Mouse (Mus musculus) gastrocnemius, adult 18-20 months (tissue): ENCODE results near the gene Atp8b4. TPM values are rescaled to one million over a fixed set of nuclear protein-coding genes. Genes with fewer than 3 reads are reported as not detected.
"Not testable (repeated sequence)": the region's sequence is repeated elsewhere in the genome, so short reads cannot be mapped to it uniquely, and the experiment has no call there.

Experiments
- DNase-seq: peaks from one replicate; pipeline ENCODE4 v3.0.0; 2021; ENCODE audit warnings: low spot score
- long read RNA-seq, 2 experiments: library from polyadenylated mRNA; stranded (forward); transcript quantifications; one replicate each; pipeline ENCODE4 v2.0.0; 2021
- total RNA-seq, 2 experiments: library from RNA; stranded (reverse); gene quantifications; 2 replicates each; pipeline ENCODE4 v1.2.3; 2021

Atp8b4 gene
- total RNA-seq = under 1 TPM; 0.11 to 0.17 TPM
- long read RNA-seq, experiment 1, partial matches to known transcripts = 0 of 1 reads
- long read RNA-seq, experiment 1, other reads (novel, unspliced or antisense) = 1 of 1 reads
- long read RNA-seq, experiment 2 = 0 reads

DNA sequence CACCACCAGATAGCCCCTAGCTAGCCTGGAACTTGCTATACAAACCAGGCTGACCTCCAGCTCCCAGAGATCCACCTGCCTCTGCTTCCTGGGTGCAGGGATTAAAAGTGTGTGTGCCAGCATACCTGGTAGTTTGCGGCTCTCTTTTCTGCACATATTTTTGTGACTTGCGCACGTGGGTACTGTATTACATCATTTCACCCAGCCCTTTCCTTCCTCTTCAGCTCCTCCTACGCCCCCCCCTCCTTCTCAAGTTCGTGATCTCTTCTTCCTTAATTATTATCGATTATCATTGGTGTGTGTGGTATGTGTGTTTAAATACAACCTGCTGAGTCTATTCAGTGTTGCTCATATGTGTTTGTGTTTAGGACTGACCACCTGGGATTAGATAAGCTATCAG is at the start of gene Atp8b4:
Gene Atp8b4 (minus strand): TSS at position 154 of the 400 bp plus-strand sequence.
- no peak for DNase-seq

DNA sequence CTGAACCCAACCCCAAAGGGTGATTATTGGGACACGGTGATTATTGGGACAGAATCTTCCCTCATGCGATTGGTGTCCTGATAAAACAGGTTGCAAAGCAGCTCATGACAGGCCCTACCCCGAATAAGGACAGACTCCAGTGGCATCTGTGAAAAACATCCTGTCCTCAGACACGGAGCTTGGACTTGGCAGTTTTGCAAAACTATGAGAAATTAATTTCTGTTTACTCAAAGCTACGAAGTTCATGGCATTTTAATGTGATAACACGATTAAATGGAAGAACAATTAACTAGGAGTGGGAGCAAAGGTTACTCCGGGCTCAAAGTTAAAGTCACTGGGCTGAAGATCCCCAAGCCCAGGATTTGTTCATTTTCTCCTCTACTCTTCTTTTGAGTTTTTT is 49.2 kb upstream of the Atp8b4 start:
- no peak for DNase-seq

DNA sequence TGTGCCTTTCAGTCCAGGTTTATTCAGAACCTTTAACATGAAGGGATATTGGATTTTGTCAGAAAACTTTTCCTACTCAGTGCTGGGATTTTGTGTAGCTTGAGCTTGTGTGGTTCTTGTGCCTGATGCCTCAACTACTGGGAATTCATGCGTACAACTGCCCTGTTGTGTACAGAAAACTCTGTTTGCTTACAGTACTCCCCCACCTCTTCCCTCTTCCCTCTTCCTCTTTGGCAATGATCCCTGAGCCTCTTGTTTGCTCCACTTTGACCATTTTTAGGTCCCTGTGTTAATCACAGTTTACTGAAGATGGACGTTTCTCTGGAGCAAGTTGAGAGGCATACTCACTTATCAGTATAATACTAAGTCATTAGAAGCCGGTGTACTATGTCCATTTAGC is 45.9 kb upstream of the Atp8b4 start:
- DNase-seq = no peak

DNA sequence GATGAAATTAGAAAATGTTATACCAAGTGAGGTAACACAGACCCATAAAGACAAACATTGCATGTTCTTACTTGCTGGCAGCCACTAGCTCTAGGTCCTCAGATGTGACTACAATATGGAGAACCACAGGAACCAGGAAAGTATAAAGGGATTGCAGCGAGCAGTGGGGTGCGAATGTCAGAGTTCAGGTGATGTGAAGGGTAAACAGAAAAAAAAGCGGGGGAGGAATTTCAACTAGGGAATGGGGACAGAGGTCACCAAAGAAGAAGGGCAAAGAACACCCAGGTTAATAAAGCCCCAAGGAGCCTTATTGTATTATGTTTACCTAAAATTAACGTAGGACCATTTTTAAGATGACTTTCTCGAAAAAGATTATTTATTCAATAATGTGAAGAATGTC is 44.8 kb upstream of the Atp8b4 start:
- no peak for DNase-seq

DNA sequence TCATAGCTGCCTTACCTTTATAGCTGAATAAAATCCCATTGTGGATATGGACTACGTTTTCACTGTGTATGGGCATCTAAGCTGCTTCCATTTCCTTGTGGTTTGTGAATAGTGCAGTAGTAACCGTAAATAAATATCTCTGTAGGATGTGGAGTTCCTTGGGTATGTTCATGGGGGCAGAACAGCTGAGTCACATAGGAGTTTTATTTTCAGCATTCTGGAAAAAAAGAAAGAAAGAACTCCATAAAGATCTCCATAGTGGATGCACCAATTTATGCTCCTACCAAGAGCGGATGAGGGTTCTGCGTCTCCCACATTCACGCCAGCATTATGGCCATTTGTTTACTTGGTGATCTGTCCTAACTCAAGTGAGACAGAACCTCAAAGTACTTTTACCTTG is 41.7 kb upstream of the Atp8b4 start:
- no peak for DNase-seq

DNA sequence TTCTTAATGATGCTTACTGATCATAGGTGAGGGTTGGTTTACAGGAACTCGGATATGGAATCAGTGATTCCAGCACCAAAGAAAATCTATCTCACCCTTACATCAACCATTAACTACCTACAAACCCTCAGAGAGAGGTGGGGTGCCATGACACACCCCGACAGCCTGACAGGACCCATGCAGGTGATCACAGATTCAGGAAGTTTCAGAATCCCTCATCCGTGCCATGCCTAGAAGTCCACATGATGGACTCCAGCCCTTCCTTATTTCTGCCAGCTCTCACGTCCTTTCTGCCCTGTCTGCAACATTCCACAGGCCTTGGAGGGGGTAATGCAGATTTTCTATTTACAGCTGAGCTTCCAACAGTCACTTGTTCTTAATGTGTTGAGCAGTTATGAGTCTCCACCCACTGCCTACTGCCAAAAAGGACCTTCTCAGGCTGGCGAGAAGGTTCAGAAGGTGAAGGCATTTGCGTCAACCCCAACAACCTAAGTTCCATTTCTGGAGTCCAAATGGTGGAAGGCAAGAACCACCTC is 40.0 kb upstream of the Atp8b4 start:
- DNase-seq = no peak

DNA sequence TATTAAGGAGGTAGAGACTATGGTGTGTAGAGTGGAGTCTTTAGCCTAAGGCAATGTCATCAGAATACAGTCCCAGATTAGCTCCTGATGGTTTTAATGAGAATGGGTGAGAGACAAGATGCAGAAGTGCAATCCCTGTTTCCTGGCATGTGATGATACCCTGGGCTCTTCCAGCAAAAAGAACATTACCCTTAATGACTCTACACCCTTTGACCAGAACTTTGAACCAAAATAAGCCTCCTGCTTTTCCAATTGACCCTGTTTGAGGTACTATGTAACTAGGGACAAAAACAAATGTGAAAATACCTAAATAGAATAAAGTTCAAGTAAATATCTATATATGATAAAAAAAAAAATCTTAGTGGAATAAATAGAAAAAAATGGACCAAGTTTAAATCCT is 37.2 kb upstream of the Atp8b4 start:
- DNase-seq = no peak

DNA sequence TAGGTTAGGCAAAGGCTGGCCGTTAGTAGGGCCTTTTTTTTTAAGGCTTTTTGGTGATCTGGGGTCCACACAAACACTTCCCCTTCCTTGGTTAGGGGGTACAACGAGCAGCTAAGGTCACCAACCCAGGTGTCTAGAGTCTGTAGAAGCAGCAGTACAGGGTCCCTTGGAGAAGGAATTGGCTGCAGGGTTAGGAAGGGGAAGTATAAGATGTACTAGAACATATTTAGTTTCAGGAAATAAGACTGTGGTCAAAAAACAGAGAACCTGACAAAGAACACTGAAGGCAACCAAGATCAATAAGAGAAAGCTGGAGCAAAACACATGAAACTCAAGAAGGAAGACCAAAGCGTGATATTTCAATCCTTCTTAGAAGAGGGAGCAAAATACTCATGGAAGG is 30.1 kb upstream of the Atp8b4 start:
- DNase-seq = no peak

DNA sequence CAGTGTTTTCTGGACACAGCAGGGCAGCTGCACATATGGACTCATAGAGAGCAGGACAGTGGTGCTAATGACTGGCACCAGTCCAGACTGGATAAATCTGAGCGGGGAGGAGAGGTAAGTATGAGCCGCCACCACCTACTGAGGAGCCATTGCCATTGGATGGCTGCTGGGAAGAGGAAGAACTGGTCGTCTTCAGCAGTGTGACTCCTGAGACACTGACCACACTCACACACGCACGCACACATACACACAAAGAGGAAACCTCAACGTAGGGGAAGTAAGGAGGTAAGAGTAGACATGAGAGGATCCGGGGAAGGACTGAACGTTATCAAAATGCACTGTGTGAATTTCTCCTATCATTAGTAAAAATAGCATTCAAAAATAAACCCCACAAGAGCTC is 27.0 kb upstream of the Atp8b4 start:
- DNase-seq = no peak

DNA sequence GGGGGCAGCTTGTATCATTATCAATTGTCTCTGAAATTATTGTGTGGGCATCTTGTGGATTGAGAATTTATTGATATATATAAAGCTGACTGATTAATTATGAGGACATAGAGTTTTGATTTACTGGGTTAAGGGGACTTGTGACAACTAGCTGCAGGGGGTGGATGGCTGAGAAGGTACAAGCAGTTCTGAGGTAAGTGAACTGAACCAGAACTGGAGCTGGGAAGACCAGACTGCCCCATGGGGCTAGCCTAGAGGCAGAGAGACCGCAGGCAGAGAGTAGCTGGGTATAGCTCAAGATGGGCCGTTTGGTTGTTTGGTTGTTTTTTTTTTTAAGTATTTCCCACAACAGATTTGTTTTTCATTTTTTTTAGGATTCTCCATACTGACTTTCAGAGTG is 23.8 kb upstream of the Atp8b4 start:
- no peak for DNase-seq

DNA sequence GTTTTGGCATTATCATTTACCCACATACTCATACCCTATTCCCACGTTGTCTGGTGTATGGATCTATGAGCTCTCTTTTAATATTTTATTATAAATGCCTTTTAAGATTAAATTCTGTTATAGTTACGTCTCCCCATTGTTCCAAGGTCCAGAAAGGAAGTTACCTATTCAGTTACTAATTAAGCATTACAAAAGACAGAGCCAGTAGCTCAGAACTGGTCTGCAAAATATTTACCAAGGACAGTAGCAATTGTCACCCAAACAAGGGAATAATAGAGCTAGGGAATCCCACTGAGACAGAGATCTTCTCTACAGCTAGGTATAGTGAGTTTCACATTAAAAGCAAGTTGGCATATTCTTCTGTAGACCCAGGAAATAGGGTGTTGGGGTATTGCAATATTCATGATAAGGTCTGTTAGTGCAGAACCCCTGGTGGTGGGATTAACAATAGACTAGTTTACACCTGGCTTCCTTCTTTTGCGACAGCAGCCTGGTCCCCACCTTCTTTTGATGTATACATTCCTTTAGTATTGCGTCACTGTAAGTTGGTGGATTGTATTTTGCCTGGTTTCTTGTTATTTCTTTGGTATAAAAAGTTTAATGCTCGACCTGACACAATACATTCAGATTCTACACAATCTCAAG is 22.7 kb upstream of the Atp8b4 start:
- not testable (repeated sequence) for DNase-seq

DNA sequence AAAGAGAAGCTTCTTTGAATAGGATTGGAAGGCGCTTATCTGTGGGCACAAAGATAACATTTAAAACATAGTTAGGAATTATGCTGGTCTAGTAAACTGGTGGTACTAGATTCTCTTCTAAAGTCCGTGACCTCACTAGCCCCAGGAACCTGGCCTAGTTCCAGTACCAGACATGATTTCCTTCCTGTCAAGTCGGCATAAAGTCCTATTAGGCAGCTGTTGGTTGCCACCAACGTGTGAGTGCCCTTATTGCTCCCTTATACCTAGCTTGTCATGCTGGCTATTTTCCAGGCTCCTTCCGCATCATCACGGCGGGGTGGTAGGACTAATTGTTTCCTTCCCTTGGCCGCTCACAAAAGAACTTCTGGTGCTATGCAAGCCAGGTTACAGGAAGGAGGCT is 21.6 kb upstream of the Atp8b4 start:
- DNase-seq = no peak

DNA sequence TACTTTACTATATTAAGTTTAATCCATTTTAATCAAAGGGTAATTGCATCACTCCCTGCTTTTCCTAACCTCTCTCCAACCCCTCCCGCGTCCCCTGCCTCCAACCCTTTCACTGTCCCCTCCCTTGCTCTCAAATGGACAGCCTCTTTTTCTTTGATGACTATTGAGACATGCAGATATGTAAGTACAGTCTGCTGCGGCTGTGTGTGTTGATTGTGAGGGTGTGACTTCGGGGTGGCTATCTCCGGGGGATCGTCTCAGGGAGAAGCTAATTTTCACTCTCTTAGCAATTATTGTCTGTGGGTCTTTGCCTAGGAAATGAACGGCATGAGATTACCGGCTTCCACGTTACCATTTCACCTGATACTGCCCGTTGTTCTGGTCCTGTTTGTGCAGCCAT is 21.0 kb upstream of the Atp8b4 start:
- DNase-seq = no peak

DNA sequence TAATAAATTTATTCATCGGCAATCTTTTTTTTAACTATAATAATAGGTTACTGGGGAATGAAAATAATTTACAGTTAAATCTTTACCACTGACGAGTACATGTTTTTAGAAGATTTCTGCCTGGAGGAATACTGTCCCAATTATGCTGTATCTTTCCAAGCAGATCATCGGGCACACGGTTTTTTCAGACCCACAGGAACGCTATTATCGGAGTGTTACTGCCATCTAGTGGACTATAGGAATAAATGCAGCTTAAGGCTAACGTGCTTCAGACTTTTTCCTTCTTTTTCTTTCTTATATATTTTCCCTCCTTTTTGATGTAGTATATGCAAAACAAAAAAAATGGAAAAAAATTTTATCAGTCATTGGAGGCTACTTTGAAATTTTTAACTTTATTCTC is 20.4 kb upstream of the Atp8b4 start:
- DNase-seq = peak; percentile 24

DNA sequence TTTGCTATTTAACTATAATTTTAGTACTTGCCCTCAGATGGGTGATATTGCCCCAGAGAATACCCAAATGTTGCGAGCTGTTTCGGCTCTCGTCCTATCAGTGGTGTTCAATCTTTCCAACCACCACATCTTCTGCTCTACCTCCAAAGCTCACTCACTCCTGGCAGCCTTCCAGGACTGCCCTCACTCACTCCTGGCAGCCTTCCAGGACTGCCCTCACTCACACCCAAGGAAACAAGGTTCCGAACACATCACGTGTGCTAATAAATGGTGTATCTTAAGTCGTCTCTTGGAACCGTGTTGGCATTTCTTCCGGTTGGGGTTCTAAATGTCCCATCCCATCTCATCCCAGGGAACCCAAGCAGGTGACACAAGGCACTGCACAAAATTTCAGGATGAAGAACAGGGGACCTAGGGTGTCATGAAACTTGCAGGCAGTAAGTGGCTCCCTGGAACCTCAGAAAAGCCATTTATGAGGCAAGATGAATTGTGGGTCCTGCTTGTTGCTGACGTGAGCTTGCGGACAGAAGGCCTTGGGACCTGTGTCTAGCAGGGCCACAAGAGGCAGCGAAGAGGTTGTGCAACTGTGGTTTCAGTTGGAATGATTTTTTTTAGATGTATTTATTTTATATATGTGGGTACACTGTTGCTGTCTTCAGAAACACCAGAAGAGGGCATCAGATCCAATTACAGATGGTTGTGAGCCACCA is 19.6 kb upstream of the Atp8b4 start:
- DNase-seq = no peak

DNA sequence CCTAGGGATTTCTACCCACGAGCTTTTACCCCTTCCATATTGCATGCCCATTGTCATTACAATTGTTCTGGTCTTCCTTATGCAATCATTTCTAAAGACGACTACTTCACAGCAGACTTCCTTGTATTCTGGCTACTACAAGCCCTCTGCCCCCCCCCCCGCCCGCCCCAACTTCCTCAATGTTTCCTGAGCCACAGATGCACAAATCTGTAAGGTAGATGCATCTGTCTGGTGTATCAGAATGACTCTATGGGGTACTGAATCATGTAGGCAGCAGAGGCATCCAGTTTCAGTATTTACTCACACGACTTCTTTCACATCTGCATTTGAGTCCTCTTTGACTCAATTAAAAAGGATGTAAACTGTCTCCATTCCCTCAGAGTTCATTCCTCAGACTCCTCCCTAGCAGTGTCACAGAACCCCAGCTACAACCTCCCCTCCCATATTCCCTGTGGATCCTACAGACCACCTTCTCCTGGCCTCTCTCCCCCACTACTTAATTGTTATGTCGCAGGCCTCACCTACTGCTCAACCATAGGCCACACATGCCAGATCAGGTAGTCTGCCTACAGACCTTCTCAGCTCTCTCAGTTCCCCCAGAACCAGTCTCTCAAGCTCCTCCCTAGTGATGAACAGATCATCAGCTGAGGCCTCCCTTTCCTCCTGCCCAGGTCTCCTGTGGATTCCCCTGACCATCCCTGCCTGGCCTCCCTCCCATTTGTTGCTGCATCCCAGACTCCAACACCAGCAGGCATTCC is 14.8 kb upstream of the Atp8b4 start:
- no peak for DNase-seq

DNA sequence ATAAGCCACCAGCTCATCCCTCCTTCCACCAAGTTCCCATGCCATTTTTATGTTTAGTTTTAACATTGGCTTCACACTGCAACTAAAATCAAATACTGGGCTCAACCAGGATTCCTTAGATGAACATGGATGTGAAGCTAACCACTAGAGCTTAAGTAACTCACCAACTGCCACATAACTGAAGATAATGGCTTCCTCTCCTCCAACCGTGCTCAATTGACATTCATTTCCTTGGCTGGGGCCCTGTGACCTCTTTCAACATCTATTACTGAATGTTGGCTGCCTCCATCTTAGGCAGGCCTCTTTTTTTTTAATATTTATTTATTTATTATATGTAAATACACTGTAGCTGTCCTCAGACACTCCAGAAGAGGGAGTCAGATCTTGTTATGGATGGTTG is 7.8 kb upstream of the Atp8b4 start:
- DNase-seq = no peak

DNA sequence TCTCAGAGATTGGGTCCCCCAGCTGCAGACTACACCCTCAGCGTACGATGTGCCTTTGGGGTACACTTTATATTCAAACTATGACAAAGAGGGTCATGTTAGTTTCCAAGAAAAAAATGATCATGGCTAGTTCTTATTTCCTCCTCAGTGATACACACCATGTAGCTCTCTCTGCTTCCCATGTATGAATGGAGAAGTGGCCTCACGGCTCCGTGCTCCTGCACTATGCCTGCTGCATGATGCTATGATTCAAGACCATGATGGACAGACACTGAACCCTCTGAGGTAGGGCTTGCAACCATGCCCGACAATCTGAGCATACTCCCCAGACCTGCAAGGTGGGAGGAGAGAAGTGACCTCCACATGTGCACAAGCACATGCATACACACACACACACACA is 7.0 kb upstream of the Atp8b4 start:
- DNase-seq = no peak

DNA sequence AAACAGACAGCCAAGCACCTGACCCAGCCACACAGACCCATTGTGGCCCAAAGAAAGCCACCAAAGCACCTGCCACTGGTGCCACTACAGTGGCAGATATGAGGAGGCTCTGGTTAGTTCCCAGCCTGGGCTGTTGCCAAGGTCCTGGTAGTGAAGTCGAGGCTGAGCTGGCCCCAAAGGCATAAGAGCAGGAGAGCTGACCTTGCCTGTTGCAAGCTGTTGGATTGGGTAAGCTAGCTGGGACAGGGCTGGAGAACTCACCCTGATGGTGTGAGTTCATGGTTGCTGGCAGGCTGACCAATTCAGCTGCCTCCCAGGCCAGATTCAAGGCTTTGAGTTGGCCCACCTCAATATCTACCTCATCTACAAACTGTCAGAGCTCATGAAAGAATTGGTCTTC is 4.7 kb upstream of the Atp8b4 start:
- DNase-seq = peak; percentile 14

DNA sequence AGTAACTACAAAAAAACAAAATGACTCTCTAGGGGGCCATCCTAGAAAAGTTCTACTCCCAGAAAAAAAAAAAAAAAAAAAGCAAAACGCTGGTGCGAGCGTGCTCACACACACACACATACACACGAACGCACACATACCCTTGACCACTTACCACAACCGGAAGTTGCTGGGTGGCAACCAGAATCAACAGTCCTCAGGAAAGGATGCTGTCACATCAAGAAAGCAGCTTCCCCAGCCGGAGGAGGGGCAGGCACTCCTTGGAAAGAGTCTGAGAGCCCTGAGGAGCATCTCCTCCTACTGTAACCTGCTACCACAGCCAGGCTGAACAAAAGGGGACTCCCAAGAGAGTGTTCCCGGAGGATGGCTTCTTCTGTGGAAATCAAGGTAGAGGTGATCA is 744 bp downstream of the Atp8b4 start:
- no peak for DNase-seq

DNA sequence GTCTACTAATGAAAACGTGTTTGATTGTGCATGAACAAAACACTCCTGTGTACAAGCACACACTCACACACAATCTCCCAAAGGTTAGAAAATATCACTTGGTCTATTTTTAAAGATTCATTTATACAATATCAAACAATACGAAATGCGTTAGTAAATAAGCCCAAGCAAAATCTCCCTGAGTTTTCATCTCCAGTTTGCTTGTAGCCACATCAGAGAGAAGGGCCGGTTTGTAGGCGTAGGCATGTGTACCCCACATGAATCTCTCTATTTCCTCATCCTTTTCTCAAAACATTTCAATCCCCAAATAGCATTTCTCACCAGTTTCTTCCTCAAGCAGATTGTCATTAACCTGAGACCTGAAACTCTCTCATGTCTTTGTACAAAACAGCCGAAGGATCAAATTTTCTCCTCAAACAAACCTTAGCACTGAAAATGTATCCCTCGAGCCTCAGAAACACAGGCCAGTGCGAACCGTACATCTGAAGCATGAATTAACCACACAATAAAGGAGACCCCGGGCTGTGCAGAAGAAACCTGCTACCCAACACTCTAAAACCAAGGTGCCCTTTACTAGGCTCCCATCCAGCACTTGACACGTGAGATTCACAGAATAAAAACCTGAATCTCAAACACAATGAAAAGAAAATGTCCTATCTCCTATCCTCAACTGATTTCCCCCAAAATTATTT is 1.6 kb downstream of the Atp8b4 start:
- no peak for DNase-seq

DNA sequence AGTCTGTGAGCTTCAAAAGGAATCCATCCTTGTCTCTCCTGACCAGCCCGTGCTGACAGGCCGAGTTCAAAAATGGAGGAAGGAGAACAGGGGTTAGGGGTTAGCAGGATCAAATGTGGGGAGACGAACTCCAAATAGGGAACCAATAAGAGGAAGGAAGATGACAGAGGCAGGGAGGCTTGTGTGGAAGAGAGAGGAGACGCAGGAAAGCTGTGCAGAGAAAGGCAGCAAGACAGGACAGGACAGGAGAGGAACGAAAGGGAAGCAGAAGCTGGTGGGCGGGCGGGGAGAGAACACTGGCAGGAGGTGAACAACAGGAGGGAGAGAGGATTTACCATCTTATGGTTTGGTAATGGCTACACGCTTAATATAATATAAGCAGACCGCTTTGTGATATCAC is 3.6 kb downstream of the Atp8b4 start:
- DNase-seq = no peak
